In genomic region chr9:22224536-22225503, GRCm38 (mm10) we compare ENCODE assay signal across 8 mouse cellular contexts. TPM values are rescaled to one million over a fixed set of nuclear protein-coding genes. Genes with fewer than 3 reads are reported as not detected.
DNase-seq lines count a peak whose midpoint lies in the region; ATAC-seq lines count a peak whose summit lies in the region.

No protein-coding gene starts in this region.

- peak; percentile 12 to 24 for DNase-seq in right cerebral cortex, adult 2 months (ENCODE audit: low spot score in 2 of 2)
- no peak for DNase-seq in right cerebral cortex, postnatal 25 days
- DNase-seq in c-Kit-positive CD71-positive TER-119-negative erythroid progenitor cells, embryonic 14.5 days (ENCODE audit: low read depth): peak; percentile 50
- peak; percentile 53 for DNase-seq in forebrain, embryonic 11.5 days (ENCODE audit: low spot score)
- no peak for DNase-seq in urinary bladder, adult 18-20 months (ENCODE audit: low spot score in 2 of 2)

- 27% methylated on average over 17 of the region's 17 CpGs for WGBS in forebrain, embryonic 11.5 days
- 23% methylated on average over 17 of the region's 17 CpGs for WGBS in intestine, embryonic 15.5 days
- WGBS in liver, embryonic 16.5 days (ENCODE audit: insufficient replicate concordance): 16% methylated on average over 17 of the region's 17 CpGs
- WGBS in neural tube, embryonic 13.5 days: 26% methylated on average over 17 of the region's 17 CpGs

- H3K4me3 ChIP-seq in forebrain, embryonic 11.5 days (ENCODE audit: low read depth, low read length): peak overlapping the region; percentile 75
- H3K4me3 ChIP-seq in intestine, embryonic 15.5 days (replicated peaks): peak overlapping the region; percentile 72
- H3K4me3 ChIP-seq in liver, embryonic 16.5 days (ENCODE audit: low read depth, low read length): peak overlapping the region; percentile 91
- peak overlapping the region; percentile 78 for H3K4me3 ChIP-seq in neural tube, embryonic 13.5 days

- ATAC-seq in forebrain, embryonic 11.5 days (replicated peaks; ENCODE audit: low FRiP score): peak; percentile 47
- peak; percentile 63 for ATAC-seq in intestine, embryonic 15.5 days
- ATAC-seq in liver, embryonic 16.5 days (ENCODE audit: low read depth): peak; percentile 37
- ATAC-seq in neural tube, embryonic 13.5 days (ENCODE audit: low read depth): peak; percentile 72

- no peaks in the 10 kb centered on the region for H3K4me1 ChIP-seq in forebrain, embryonic 11.5 days (replicated peaks; ENCODE audit: control insufficient read depth, insufficient read depth, low read length)
- no peaks in the 10 kb centered on the region for H3K4me1 ChIP-seq in intestine, embryonic 15.5 days (replicated peaks)
- H3K4me1 ChIP-seq in liver, embryonic 16.5 days (ENCODE audit: control insufficient read depth, low read depth, low read length): peaks cover 8% of the 10 kb centered on the region
- H3K4me1 ChIP-seq in neural tube, embryonic 13.5 days (replicated peaks): peaks cover 5% of the 10 kb centered on the region; the same call in 1 of the 2 replicates

- H3K27me3 ChIP-seq in forebrain, embryonic 11.5 days (ENCODE audit: control insufficient read depth, insufficient read depth, low read length): no peaks in the 10 kb centered on the region
- H3K27me3 ChIP-seq in intestine, embryonic 15.5 days (replicated peaks): no peaks in the 10 kb centered on the region
- no peaks in the 10 kb centered on the region for H3K27me3 ChIP-seq in liver, embryonic 16.5 days (ENCODE audit: control insufficient read depth, insufficient read depth, low read depth, low read length)
- no peaks in the 10 kb centered on the region for H3K27me3 ChIP-seq in neural tube, embryonic 13.5 days

- H3K9me3 ChIP-seq in forebrain, embryonic 11.5 days (ENCODE audit: control insufficient read depth, low read length): no peaks in the 10 kb centered on the region
- H3K9me3 ChIP-seq in intestine, embryonic 15.5 days: no peaks in the 10 kb centered on the region
- no peaks in the 10 kb centered on the region for H3K9me3 ChIP-seq in liver, embryonic 16.5 days (replicated peaks; ENCODE audit: control insufficient read depth, low read length)
- H3K9me3 ChIP-seq in neural tube, embryonic 13.5 days: no peaks in the 10 kb centered on the region

- H3K9ac ChIP-seq in forebrain, embryonic 11.5 days (ENCODE audit: low read length): peak overlapping the region; percentile 84
- no peak overlapping the region for H3K9ac ChIP-seq in intestine, embryonic 15.5 days
- peak overlapping the region; percentile 93 for H3K9ac ChIP-seq in liver, embryonic 16.5 days (ENCODE audit: low read depth, low read length)
- peak overlapping the region; percentile 81 for H3K9ac ChIP-seq in neural tube, embryonic 13.5 days

- H3K36me3 ChIP-seq in forebrain, embryonic 11.5 days (ENCODE audit: control insufficient read depth, insufficient read depth, low read length): no peaks in the 10 kb centered on the region
- H3K36me3 ChIP-seq in intestine, embryonic 15.5 days: no peaks in the 10 kb centered on the region
- no peaks in the 10 kb centered on the region for H3K36me3 ChIP-seq in liver, embryonic 16.5 days (ENCODE audit: control insufficient read depth, insufficient read depth)
- no peaks in the 10 kb centered on the region for H3K36me3 ChIP-seq in neural tube, embryonic 13.5 days

- H3K4me2 ChIP-seq in forebrain, embryonic 11.5 days (ENCODE audit: low read depth, low read length, severe bottlenecking): peak overlapping the region; percentile 70
- peak overlapping the region; percentile 75 for H3K4me2 ChIP-seq in intestine, embryonic 15.5 days (replicated peaks)
- H3K4me2 ChIP-seq in liver, embryonic 16.5 days (ENCODE audit: low read depth, low read length): peak overlapping the region; percentile 87
- H3K4me2 ChIP-seq in neural tube, embryonic 13.5 days: peak overlapping the region; percentile 69

- H3K27ac ChIP-seq in forebrain, embryonic 11.5 days (ENCODE audit: low read depth, low read length): no peak overlapping the region
- peak overlapping the region; percentile 92 for H3K27ac ChIP-seq in intestine, embryonic 15.5 days
- H3K27ac ChIP-seq in liver, embryonic 16.5 days (ENCODE audit: low read length): peak overlapping the region; percentile 97
- H3K27ac ChIP-seq in neural tube, embryonic 13.5 days (replicated peaks): 0 out of 2 replicates have a peak overlapping the region, but pooled peaks have one; percentile 88

RNA-seq across cellular contexts. Expression of gene Zfp809, which starts 0.7 kb away (rescaled TPM):
- polyA plus RNA-seq in forebrain, embryonic 11.5 days (2014; fragmentation: Nextera tagmentation; extraction: Ambion mirVana): 13.5 and 14.7 TPM in 2 replicates
- 19.3 and 23.6 TPM in 2 replicates for polyA plus RNA-seq in intestine, embryonic 15.5 days (2015; fragmentation: Nextera tagmentation; extraction: Ambion mirVana)
- 6.7 and 7.4 TPM in 2 replicates for polyA plus RNA-seq in liver, embryonic 16.5 days (2015; fragmentation: Nextera tagmentation; extraction: Ambion mirVana)
- 9.0 and 10.3 TPM in 2 replicates for polyA plus RNA-seq in neural tube, embryonic 13.5 days (2015; fragmentation: Nextera tagmentation; extraction: Ambion mirVana)

RNA-seq across cellular contexts. Expression of gene Zfp599, which starts 34.9 kb away (rescaled TPM):
- polyA plus RNA-seq in forebrain, embryonic 11.5 days (2014; fragmentation: Nextera tagmentation; extraction: Ambion mirVana): 8.8 and 8.9 TPM in 2 replicates
- polyA plus RNA-seq in intestine, embryonic 15.5 days (2015; fragmentation: Nextera tagmentation; extraction: Ambion mirVana): 4.2 and 4.3 TPM in 2 replicates
- 1.0 and 1.3 TPM in 2 replicates for polyA plus RNA-seq in liver, embryonic 16.5 days (2015; fragmentation: Nextera tagmentation; extraction: Ambion mirVana)
- 5.2 and 5.8 TPM in 2 replicates for polyA plus RNA-seq in neural tube, embryonic 13.5 days (2015; fragmentation: Nextera tagmentation; extraction: Ambion mirVana)

RNA-seq across cellular contexts. Expression of gene Zfp872, which starts 36.9 kb away (rescaled TPM):
- polyA plus RNA-seq in forebrain, embryonic 11.5 days (2014; fragmentation: Nextera tagmentation; extraction: Ambion mirVana): 0.17 and 0.90 TPM in 2 replicates
- 0.29 and 0.90 TPM in 2 replicates for polyA plus RNA-seq in intestine, embryonic 15.5 days (2015; fragmentation: Nextera tagmentation; extraction: Ambion mirVana)
- polyA plus RNA-seq in liver, embryonic 16.5 days (2015; fragmentation: Nextera tagmentation; extraction: Ambion mirVana): 0.09 TPM in 1 of 2 replicates, not detected in the other
- polyA plus RNA-seq in neural tube, embryonic 13.5 days (2015; fragmentation: Nextera tagmentation; extraction: Ambion mirVana): 0.12 and 0.31 TPM in 2 replicates

Comparison
In these comparisons a context has a peak if more than half of its experiments do, and no peak if none do; other contexts are left out.
1. DNase-seq: peak in right cerebral cortex, adult 2 months (2 of 2), c-Kit-positive CD71-positive TER-119-negative erythroid progenitor cells, embryonic 14.5 days (single experiment) and forebrain, embryonic 11.5 days (single experiment); none in right cerebral cortex, postnatal 25 days (single experiment) and urinary bladder, adult 18-20 months (0 of 2).
2. Peak in every context shown above with its lines, with median percentiles within 50 percentile points of each other: ATAC-seq, H3K4me2 ChIP-seq and H3K4me3 ChIP-seq.